Mouse (Mus musculus): ENCODE data around the gene Aars2. TPM values are rescaled to one million over a fixed set of nuclear protein-coding genes. Genes with fewer than 3 reads are reported as not detected.

The Aars2 gene
- polyA plus RNA-seq, 1 experiment from 2014 or later: 24.2 TPM

GRCm38 (mm10) chr17:45523263-45523662, 16.6 kb downstream of the Aars2 start, which contains the start of gene Tcte1:
Gene Tcte1, plus strand, starts transcription at chr17:45523434.
- under 1% methylated on average over 21 of the region's 21 CpGs for WGBS

DNA sequence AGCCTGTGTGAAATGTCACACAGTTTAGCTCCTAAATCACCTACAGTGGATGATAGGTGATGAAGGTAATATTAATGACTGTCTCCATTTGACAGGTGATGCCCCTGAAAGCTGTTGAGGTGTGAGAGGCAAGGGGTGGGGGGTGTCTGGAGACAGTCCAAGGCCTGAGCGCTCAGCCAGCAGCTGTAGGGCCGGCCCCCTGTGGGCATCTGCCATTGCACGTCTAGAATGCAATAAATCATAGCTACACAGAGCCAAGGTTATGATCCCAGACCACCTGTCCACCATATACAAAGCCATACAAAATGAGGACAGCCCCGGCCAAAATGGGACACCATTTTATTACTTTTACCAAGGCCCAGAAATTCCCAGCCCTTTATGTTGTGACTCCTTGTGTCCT, 18.3 kb downstream of the Aars2 start:
- no peaks in the 10 kb centered on the region for H3K9me3 ChIP-seq
- peaks cover 6% of the 10 kb centered on the region for H3K36me3 ChIP-seq
- no peak overlapping the region for H3K4me2 ChIP-seq (replicated peaks)
- 79% methylated on average over 4 of the region's 4 CpGs for WGBS
- H3K4me1 ChIP-seq: peaks cover 12% of the 10 kb centered on the region; the same call in 1 of the 2 replicates
- no peak overlapping the region for H3K9ac ChIP-seq (replicated peaks)
- peaks cover 47% of the 10 kb centered on the region for H3K27me3 ChIP-seq
- H3K27ac ChIP-seq (replicated peaks): no peak overlapping the region
- H3K4me3 ChIP-seq: no peak overlapping the region
- no peak for ATAC-seq (ENCODE audit: low FRiP score, low read depth)

More at GRCm38 (mm10) chr17:45523263-45523662, 16.6 kb downstream of the Aars2 start, which contains the start of gene Tcte1:
- peak within 1 kb of the TSS; percentile 79 for H3K4me2 ChIP-seq (replicated peaks)
- no peaks in the 10 kb centered on the region for H3K9me3 ChIP-seq
- peaks cover 17% of the 10 kb centered on the region; the same call in 1 of the 2 replicates for H3K4me1 ChIP-seq
- H3K9ac ChIP-seq (replicated peaks): peak within 1 kb of the TSS; percentile 66
- peak; percentile 85 for ATAC-seq (ENCODE audit: low FRiP score, low read depth)
- H3K27ac ChIP-seq (replicated peaks): no peak within 1 kb of the TSS
- peaks cover 19% of the 10 kb centered on the region for H3K36me3 ChIP-seq
- H3K4me3 ChIP-seq: peak within 1 kb of the TSS; percentile 45
- peaks cover 36% of the 10 kb centered on the region for H3K27me3 ChIP-seq

DNA sequence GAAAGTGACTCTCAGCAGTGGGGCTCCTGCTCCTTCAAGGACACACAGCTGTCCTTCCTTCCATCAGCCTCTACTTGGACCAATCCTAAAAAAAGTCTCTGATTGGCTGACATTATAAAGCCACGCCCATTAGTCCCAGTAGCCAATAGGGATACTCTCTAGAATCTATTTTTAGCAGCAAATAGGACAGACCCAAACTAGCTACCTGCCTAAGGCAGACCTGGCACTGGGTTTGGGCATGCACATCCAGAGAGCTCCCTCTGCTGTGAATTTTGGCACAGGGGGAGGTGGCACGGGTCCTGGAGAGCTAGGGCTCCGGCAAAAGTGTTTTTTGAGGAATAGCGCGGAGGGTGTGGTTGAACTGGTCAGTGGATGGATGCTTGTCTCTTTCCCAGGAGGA, 19.9 kb downstream of the Aars2 start:
- H3K9ac ChIP-seq (replicated peaks): no peak overlapping the region
- no peak overlapping the region for H3K4me3 ChIP-seq
- H3K4me2 ChIP-seq (replicated peaks): no peak overlapping the region
- peaks cover 54% of the 10 kb centered on the region for H3K27me3 ChIP-seq
- no peaks in the 10 kb centered on the region for H3K9me3 ChIP-seq
- H3K4me1 ChIP-seq: peaks cover 12% of the 10 kb centered on the region; the same call in 1 of the 2 replicates
- no peak for ATAC-seq (ENCODE audit: low FRiP score, low read depth)
- 30% methylated on average over 5 of the region's 5 CpGs for WGBS
- H3K27ac ChIP-seq (replicated peaks): no peak overlapping the region
- no peaks in the 10 kb centered on the region for H3K36me3 ChIP-seq

DNA sequence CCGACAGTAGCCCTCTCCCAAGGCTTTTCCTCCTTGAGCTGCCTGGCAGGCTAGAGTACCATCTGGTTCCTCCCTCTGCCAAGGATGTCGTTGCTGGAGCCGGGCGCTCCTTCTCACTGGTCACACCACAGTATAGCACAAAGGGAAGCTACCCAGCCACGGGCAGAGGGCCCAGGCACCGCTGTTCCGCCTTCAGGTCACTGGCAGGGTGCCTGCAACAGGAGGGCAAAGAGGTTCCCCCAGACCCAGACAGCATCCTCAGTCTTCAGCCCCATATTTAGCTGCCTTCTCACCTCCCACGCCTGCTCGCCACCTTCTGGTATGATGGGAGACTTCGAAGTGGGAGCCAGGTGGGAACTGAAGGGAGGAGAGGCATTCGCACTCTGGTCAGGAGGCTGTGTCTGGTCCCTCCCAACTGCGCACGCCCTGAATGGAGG, 23.7 kb downstream of the Aars2 start:
- no peaks in the 10 kb centered on the region for H3K36me3 ChIP-seq
- no peaks in the 10 kb centered on the region for H3K9me3 ChIP-seq
- no peak for ATAC-seq (ENCODE audit: low FRiP score, low read depth)
- no peaks in the 10 kb centered on the region for H3K4me1 ChIP-seq
- no peak overlapping the region for H3K4me3 ChIP-seq
- no peak overlapping the region for H3K27ac ChIP-seq (replicated peaks)
- H3K27me3 ChIP-seq: peaks cover 61% of the 10 kb centered on the region
- no peak overlapping the region for H3K9ac ChIP-seq (replicated peaks)
- no peak overlapping the region for H3K4me2 ChIP-seq (replicated peaks)
- 50% methylated on average over 13 of the region's 13 CpGs for WGBS

DNA sequence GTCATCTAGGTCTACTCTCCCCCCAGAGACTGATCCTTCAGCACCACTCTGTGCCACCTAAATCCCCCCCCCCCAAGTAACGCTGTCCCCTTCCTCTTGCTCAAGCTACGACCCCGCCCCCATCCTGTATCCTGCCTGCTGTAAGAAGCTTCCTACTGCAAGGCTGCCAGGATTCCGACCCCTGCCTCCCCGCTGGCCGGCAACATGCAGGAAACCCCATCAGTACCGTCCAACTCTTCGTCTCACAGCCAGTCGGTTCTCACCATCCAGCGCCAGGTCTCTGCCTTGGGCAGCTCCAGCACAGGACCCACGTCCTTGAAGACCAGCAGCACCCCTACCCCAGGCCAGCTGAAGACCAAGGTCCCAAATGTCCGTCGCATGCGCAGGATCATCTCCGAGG, 26.3 kb downstream of the Aars2 start:
- Histone ChIP-seq H3K4me1 (no peaks in the 10 kb centered on the region), H3K36me3 (no peaks in the 10 kb centered on the region), H3K4me3 (no peak overlapping the region), H3K27ac (replicated peaks) (no peak overlapping the region), H3K4me2 (replicated peaks) (no peak overlapping the region), H3K27me3 (peaks cover 72% of the 10 kb centered on the region), H3K9ac (replicated peaks) (no peak overlapping the region), H3K9me3 (no peaks in the 10 kb centered on the region)
- no peak for ATAC-seq (ENCODE audit: low FRiP score, low read depth)
- 57% methylated on average over 15 of the region's 15 CpGs for WGBS

DNA sequence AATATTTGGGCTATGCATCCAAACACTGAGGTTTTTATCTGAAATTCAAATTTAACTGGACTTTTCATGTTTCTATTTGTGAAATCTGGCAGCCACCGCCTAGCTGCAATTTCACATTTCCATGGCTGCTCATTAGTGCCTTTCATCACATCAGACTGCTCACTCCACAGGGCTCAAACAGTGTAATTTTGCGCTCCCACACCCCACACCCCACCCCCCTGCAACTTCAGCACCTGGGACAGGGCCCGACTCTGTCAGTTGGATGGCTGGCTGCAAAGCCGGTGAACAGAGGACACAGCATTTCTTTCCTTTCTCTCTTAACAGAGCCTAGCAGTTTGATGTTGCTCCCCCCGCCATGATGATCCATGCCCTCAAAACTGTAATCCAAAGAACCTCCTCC, 29.6 kb downstream of the Aars2 start:
- H3K27me3 ChIP-seq: peaks cover 79% of the 10 kb centered on the region
- H3K9ac ChIP-seq (replicated peaks): no peak overlapping the region
- no peaks in the 10 kb centered on the region for H3K4me1 ChIP-seq
- no peak for ATAC-seq (ENCODE audit: low FRiP score, low read depth)
- H3K36me3 ChIP-seq: no peaks in the 10 kb centered on the region
- WGBS: 18% methylated on average over 5 of the region's 5 CpGs
- no peaks in the 10 kb centered on the region for H3K9me3 ChIP-seq
- H3K4me2 ChIP-seq (replicated peaks): no peak overlapping the region
- H3K4me3 ChIP-seq: no peak overlapping the region
- H3K27ac ChIP-seq (replicated peaks): no peak overlapping the region

DNA sequence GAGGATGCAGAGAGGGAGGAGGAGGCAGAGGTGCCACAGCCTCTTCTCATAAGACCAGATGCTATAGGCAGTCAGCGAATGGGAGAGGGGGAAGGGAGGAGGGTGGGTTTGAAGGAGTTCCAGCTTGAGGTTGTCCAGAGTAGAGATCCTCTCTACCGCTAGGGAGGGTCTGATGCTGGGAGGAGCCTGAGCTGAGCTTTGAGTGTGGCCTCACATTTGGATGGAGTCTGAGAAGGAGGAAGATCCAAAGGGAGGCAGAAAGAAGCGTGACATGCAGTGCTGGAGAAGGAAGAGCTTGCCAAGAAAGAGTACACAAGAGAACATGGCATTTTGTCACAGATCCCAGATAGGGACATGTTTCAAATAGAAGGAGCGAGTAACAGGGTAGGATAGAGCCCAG, 31.8 kb downstream of the Aars2 start:
- H3K4me3 ChIP-seq: no peak overlapping the region
- no peaks in the 10 kb centered on the region for H3K9me3 ChIP-seq
- no peaks in the 10 kb centered on the region for H3K36me3 ChIP-seq
- 66% methylated on average over 4 of the region's 4 CpGs for WGBS
- H3K9ac ChIP-seq (replicated peaks): no peak overlapping the region
- no peak overlapping the region for H3K27ac ChIP-seq (replicated peaks)
- ATAC-seq (ENCODE audit: low FRiP score, low read depth): no peak
- H3K4me2 ChIP-seq (replicated peaks): no peak overlapping the region
- H3K4me1 ChIP-seq: no peaks in the 10 kb centered on the region
- H3K27me3 ChIP-seq: peaks cover 87% of the 10 kb centered on the region

- Histone ChIP-seq H3K27me3 (peaks cover 90% of the 10 kb centered on the region), H3K9ac (replicated peaks) (no peak overlapping the region), H3K4me1 (peaks cover 11% of the 10 kb centered on the region), H3K9me3 (no peaks in the 10 kb centered on the region), H3K4me2 (replicated peaks) (no peak overlapping the region), H3K36me3 (peaks cover 4% of the 10 kb centered on the region), H3K27ac (replicated peaks) (no peak overlapping the region), H3K4me3 (no peak overlapping the region)
- ATAC-seq (ENCODE audit: low FRiP score, low read depth): no peak
- 81% methylated on average over 21 of the region's 21 CpGs for WGBS
Measured at GRCm38 (mm10) chr17:45539664-45540063, 33.0 kb downstream of the Aars2 start.

DNA sequence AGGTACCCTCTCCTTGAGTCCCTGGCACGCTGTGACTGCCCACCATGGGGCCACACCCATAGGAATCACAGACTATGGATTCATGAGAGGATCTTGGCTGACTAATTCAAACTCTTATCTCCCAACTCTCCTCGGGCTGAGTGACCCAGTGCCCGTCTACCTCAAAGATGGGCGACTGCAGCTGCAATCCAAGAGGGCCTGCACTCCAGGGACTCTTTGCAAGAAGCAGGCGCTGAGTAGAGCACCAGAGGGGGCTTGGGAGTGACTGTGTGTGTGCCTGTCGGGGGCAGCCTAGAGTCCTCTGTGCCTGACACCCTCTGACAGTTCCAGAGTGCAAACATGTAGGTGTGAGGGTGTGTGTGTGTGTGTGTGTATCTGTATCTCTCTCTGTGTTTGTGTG, 35.5 kb downstream of the Aars2 start:
- Histone ChIP-seq H3K9ac (replicated peaks) (no peak overlapping the region), H3K9me3 (no peaks in the 10 kb centered on the region), H3K4me1 (peaks cover 30% of the 10 kb centered on the region), H3K27ac (replicated peaks) (no peak overlapping the region), H3K36me3 (peaks cover 18% of the 10 kb centered on the region), H3K27me3 (peaks cover 90% of the 10 kb centered on the region), H3K4me3 (no peak overlapping the region), H3K4me2 (replicated peaks) (no peak overlapping the region)
- ATAC-seq (ENCODE audit: low FRiP score, low read depth): no peak
- WGBS: 39% methylated on average over 6 of the region's 6 CpGs

- Histone ChIP-seq H3K9ac (replicated peaks) (no peak overlapping the region), H3K9me3 (no peaks in the 10 kb centered on the region), H3K36me3 (peaks cover 18% of the 10 kb centered on the region), H3K27me3 (peaks cover 90% of the 10 kb centered on the region), H3K4me2 (replicated peaks) (no peak overlapping the region), H3K27ac (replicated peaks) (no peak overlapping the region), H3K4me3 (no peak overlapping the region), H3K4me1 (peaks cover 32% of the 10 kb centered on the region)
- no peak for ATAC-seq (ENCODE audit: low FRiP score, low read depth)
- WGBS: 75% methylated on average over 2 of the region's 2 CpGs
Measured at GRCm38 (mm10) chr17:45542705-45543104, 36.1 kb downstream of the Aars2 start.

GRCm38 (mm10) chr17:45543115-45543514, 36.5 kb downstream of the Aars2 start:
- no peak for ATAC-seq (ENCODE audit: low FRiP score, low read depth)
- 20% methylated on average over 1 of the region's 1 CpGs for WGBS
- no peak overlapping the region for H3K4me2 ChIP-seq (replicated peaks)
- no peak overlapping the region for H3K9ac ChIP-seq (replicated peaks)
- H3K4me3 ChIP-seq: no peak overlapping the region
- no peak overlapping the region for H3K27ac ChIP-seq (replicated peaks)
- H3K36me3 ChIP-seq: peaks cover 18% of the 10 kb centered on the region
- no peaks in the 10 kb centered on the region for H3K9me3 ChIP-seq
- peaks cover 36% of the 10 kb centered on the region for H3K4me1 ChIP-seq
- peaks cover 90% of the 10 kb centered on the region for H3K27me3 ChIP-seq

GRCm38 (mm10) chr17:45544001-45544872, 37.6 kb downstream of the Aars2 start:
- ATAC-seq (ENCODE audit: low FRiP score, low read depth): no peak
- H3K4me1 ChIP-seq: peaks cover 40% of the 10 kb centered on the region
- H3K4me2 ChIP-seq (replicated peaks): peak overlapping the region; percentile 40
- H3K4me3 ChIP-seq: no peak overlapping the region
- 4% methylated on average over 23 of the region's 24 CpGs for WGBS
- peak overlapping the region; percentile 33; the same call in 1 of the 2 replicates for H3K9ac ChIP-seq (replicated peaks)
- H3K36me3 ChIP-seq: peaks cover 18% of the 10 kb centered on the region
- H3K27ac ChIP-seq (replicated peaks): no peak overlapping the region
- no peaks in the 10 kb centered on the region for H3K9me3 ChIP-seq
- peaks cover 84% of the 10 kb centered on the region for H3K27me3 ChIP-seq
